Mouse (Mus musculus): Measurements from ENCODE around the gene Map3k21. TPM values are rescaled to one million over a fixed set of nuclear protein-coding genes. Genes with fewer than 3 reads are reported as not detected.
A peak's percentile ranks its signal among the peaks of the same experiment; 100 is the strongest.

The Map3k21 gene
- total and polyA plus RNA-seq, 2 experiments from 2014 or later: 0.89 to 3.7 TPM

GRCm38 (mm10) chr8:125872501-125873249 lies 37.6 kb upstream of the Map3k21 start:
- H3K27me3 ChIP-seq (ENCODE audit: insufficient read depth, low read length): no peaks in the 10 kb centered on the region
- TF ChIP-seq CTCF (IDR thresholded peaks at IDR 0.05; ENCODE audit: low read depth): no peak
- no peaks in the 10 kb centered on the region for H3K9me3 ChIP-seq (ENCODE audit: low read length)
- H3K9ac ChIP-seq (replicated peaks; ENCODE audit: low read length): no peak overlapping the region
- H3K36me3 ChIP-seq (ENCODE audit: insufficient read depth, low read length): peaks cover 6% of the 10 kb centered on the region; the same call in 1 of the 2 replicates
- DNase-seq (ENCODE audit: low spot score) (no peak), ATAC-seq (no peak)
- no peak overlapping the region for H3K27ac ChIP-seq
- 75% methylated on average over 9 of the region's 9 CpGs for WGBS
- no peak overlapping the region for H3K4me3 ChIP-seq (ENCODE audit: low read length)
- H3K4me1 ChIP-seq (ENCODE audit: insufficient read depth, low read length): no peaks in the 10 kb centered on the region
- H3K4me2 ChIP-seq (ENCODE audit: low read depth, low read length): no peak overlapping the region

- Histone ChIP-seq H3K4me2 (ENCODE audit: low read depth, low read length) (no peak overlapping the region), H3K4me1 (ENCODE audit: insufficient read depth, low read length) (no peaks in the 10 kb centered on the region), H3K9me3 (ENCODE audit: low read length) (no peaks in the 10 kb centered on the region), H3K4me3 (ENCODE audit: low read length) (no peak overlapping the region), H3K27me3 (ENCODE audit: insufficient read depth, low read length) (no peaks in the 10 kb centered on the region), H3K9ac (replicated peaks; ENCODE audit: low read length) (no peak overlapping the region), H3K27ac (no peak overlapping the region), H3K36me3 (ENCODE audit: insufficient read depth, low read length) (peaks cover 9% of the 10 kb centered on the region; the same call in 1 of the 2 replicates)
- TF ChIP-seq CTCF (IDR thresholded peaks at IDR 0.05; ENCODE audit: low read depth): no peak
- DNase-seq (ENCODE audit: low spot score): no peak
- ATAC-seq: no peak
- 75% methylated on average over 2 of the region's 2 CpGs for WGBS
These were observed 37.1 kb upstream of the Map3k21 start for GRCm38 (mm10) chr8:125873250-125873534.

GRCm38 (mm10) chr8:125880447-125880846 lies 29.8 kb upstream of the Map3k21 start:
- Histone ChIP-seq H3K4me1 (ENCODE audit: insufficient read depth, low read length) (no peaks in the 10 kb centered on the region), H3K27ac (no peak overlapping the region), H3K9me3 (ENCODE audit: low read length) (no peaks in the 10 kb centered on the region), H3K4me2 (ENCODE audit: low read depth, low read length) (no peak overlapping the region), H3K36me3 (ENCODE audit: insufficient read depth, low read length) (peaks cover 9% of the 10 kb centered on the region; the same call in 1 of the 2 replicates), H3K9ac (replicated peaks; ENCODE audit: low read length) (no peak overlapping the region), H3K27me3 (ENCODE audit: insufficient read depth, low read length) (no peaks in the 10 kb centered on the region), H3K4me3 (ENCODE audit: low read length) (no peak overlapping the region)
- DNase-seq (ENCODE audit: low spot score) (no peak), ATAC-seq (no peak)
- no peak for TF ChIP-seq CTCF (IDR thresholded peaks at IDR 0.05; ENCODE audit: low read depth)
- 68% methylated on average over 4 of the region's 4 CpGs for WGBS

GRCm38 (mm10) chr8:125887549-125887948 lies 22.7 kb upstream of the Map3k21 start:
- H3K4me1 ChIP-seq (ENCODE audit: insufficient read depth, low read length): no peaks in the 10 kb centered on the region
- no peak overlapping the region for H3K27ac ChIP-seq
- H3K4me2 ChIP-seq (ENCODE audit: low read depth, low read length): no peak overlapping the region
- no peak overlapping the region for H3K9ac ChIP-seq (replicated peaks; ENCODE audit: low read length)
- TF ChIP-seq CTCF (IDR thresholded peaks at IDR 0.05; ENCODE audit: low read depth): no peak
- 0 out of 2 replicates have a peak, but pooled peaks cover 22% of the 10 kb centered on the region for H3K36me3 ChIP-seq (ENCODE audit: insufficient read depth, low read length)
- H3K9me3 ChIP-seq (ENCODE audit: low read length): no peaks in the 10 kb centered on the region
- DNase-seq (ENCODE audit: low spot score) (no peak), ATAC-seq (no peak)
- WGBS: 93% methylated on average over 9 of the region's 9 CpGs
- H3K27me3 ChIP-seq (ENCODE audit: insufficient read depth, low read length): no peaks in the 10 kb centered on the region
- no peak overlapping the region for H3K4me3 ChIP-seq (ENCODE audit: low read length)

GRCm38 (mm10) chr8:125889920-125890319 lies 20.3 kb upstream of the Map3k21 start:
- H3K27ac ChIP-seq: no peak overlapping the region
- H3K9me3 ChIP-seq (ENCODE audit: low read length): no peaks in the 10 kb centered on the region
- no peak for TF ChIP-seq CTCF (IDR thresholded peaks at IDR 0.05; ENCODE audit: low read depth)
- 0 out of 2 replicates have a peak, but pooled peaks cover 22% of the 10 kb centered on the region for H3K36me3 ChIP-seq (ENCODE audit: insufficient read depth, low read length)
- no peaks in the 10 kb centered on the region for H3K27me3 ChIP-seq (ENCODE audit: insufficient read depth, low read length)
- H3K4me3 ChIP-seq (ENCODE audit: low read length): no peak overlapping the region
- no peak overlapping the region for H3K9ac ChIP-seq (replicated peaks; ENCODE audit: low read length)
- DNase-seq (ENCODE audit: low spot score) (no peak), ATAC-seq (no peak)
- 85% methylated on average over 3 of the region's 3 CpGs for WGBS
- no peak overlapping the region for H3K4me2 ChIP-seq (ENCODE audit: low read depth, low read length)
- no peaks in the 10 kb centered on the region for H3K4me1 ChIP-seq (ENCODE audit: insufficient read depth, low read length)

GRCm38 (mm10) chr8:125897388-125897787 lies 12.9 kb upstream of the Map3k21 start:
- no peak for TF ChIP-seq CTCF (IDR thresholded peaks at IDR 0.05; ENCODE audit: low read depth)
- Histone ChIP-seq H3K27me3 (ENCODE audit: insufficient read depth, low read length) (no peaks in the 10 kb centered on the region), H3K36me3 (ENCODE audit: insufficient read depth, low read length) (no peaks in the 10 kb centered on the region), H3K27ac (peak overlapping the region; percentile 74; the same call in 1 of the 2 replicates), H3K9ac (replicated peaks; ENCODE audit: low read length) (peak overlapping the region; percentile 61; the same call in 1 of the 2 replicates), H3K4me1 (ENCODE audit: insufficient read depth, low read length) (no peaks in the 10 kb centered on the region), H3K4me3 (ENCODE audit: low read length) (peak overlapping the region; percentile 48), H3K9me3 (ENCODE audit: low read length) (no peaks in the 10 kb centered on the region), H3K4me2 (ENCODE audit: low read depth, low read length) (peak overlapping the region; percentile 55)
- ATAC-seq (peak; percentile 13; the same call in 1 of the 2 replicates), DNase-seq (ENCODE audit: low spot score) (no peak)
- WGBS: 60% methylated on average over 11 of the region's 11 CpGs

Measured in hindbrain, postnatal 0 days (tissue).